Mouse (Mus musculus): ENCODE data around the gene Trim67. TPM values are rescaled to one million over a fixed set of nuclear protein-coding genes. Genes with fewer than 3 reads are reported as not detected.

Trim67 gene
- 0.12 TPM for polyA plus RNA-seq (2017; shearing (Covaris generic))

DNA sequence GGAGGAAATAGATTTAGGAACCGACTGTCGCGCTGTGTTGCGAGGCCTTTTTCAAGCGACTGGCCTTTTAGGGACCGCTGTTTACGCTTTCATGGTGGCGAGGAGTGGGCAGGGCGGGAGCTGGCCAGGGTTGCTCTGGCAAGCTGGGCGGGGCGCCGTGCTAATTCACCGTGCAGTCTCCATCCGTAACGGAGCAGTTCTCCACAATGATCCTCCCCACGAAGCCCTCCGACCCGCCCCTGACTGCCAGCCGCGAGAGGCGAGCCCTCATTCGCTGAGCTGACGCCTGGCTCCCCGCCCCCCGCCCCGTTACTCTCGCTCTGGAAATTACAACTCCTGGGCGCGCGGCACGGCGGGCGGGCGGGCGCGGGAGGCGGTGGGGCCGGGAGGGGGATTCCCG is at the start of gene Trim67:
Gene Trim67, plus strand, starts transcription at position 385 of the 400 bp plus-strand sequence.

DNA sequence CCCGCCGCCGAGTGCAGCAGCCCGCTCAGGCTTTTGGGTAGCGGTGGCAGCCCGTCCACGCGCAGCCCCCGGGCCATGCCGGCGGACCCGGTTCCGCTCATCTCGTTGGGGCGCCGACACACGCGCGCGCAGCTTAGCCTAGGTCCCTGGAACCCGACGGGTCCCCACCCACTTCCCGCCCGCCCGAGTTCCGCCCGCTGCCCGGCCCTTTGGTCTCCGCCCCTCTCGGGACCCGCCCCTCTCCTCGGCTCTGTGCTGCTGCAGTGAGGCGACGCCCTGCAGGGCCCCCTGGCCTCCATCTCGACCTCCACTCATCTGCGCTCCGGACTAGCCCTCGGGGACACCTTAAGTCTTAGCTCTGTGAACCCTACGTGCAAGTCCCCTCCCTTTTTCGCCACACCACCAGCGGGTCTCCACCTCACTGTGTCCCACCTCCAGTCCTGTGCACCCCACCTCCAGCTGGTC is 41.2 kb upstream of the Trim67 start, which contains the start of gene Fam89a:
Gene Fam89a, minus strand, starts transcription at position 124 of the 465 bp plus-strand sequence.

DNA sequence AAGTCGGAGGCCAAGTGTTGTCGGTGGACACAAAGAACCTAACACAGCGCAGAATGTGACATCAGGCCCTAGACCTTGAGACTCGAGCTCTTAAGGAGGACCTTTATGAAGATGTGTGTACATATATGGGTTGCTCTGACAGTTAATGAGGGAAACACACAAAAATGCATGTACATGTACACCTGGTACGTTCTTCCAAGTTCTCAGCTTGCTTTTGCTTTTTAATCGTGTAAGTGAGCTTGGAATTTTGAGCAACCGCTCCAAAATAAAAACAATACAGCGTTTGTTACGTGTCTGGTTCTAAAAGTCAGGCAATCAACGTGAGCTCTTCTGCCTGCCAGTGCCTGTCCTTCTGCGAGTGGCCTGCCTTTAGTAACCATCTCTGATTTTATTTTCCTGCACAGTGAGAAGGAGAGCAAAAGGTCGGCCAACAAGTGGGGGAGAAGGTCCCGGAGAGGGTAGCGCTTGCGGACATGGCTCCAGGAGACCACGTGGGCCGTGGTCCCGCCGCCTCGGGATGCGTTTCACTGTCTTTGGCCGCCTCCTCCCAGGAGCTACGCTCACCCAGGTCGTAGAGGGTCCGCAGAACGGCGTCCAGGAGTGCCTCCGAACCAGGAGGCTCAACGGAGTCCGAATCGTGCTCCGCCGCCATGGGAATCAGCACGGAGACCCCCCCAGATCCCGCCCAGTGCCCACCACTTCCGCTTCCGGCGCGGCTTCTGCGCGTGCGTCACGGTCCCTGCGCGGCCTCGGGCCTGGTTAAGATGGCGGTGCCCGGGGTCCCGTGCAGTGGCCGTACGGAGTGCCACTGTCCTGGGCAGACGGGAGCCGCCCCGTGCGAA is 69.7 kb downstream of the Trim67 start, which contains the start of the genes Gnpat and 2810004N23Rik:
Gene Gnpat, plus strand, starts transcription at position 713 of the 842 bp plus-strand sequence.
Gene 2810004N23Rik, minus strand, starts transcription at position 800 of the 842 bp plus-strand sequence.

Other genes with a start within 250 kb of the Trim67 start
- not detected for gene Agt, start 223.4 kb upstream of the Trim67 start, polyA plus RNA-seq (2017; shearing (Covaris generic))
- not detected for gene Capn9, start 217.0 kb upstream of the Trim67 start, polyA plus RNA-seq (2017; shearing (Covaris generic))
- 4.1 TPM for gene 2310022B05Rik, start 129.7 kb upstream of the Trim67 start, polyA plus RNA-seq (2017; shearing (Covaris generic))
- gene Ttc13, start 71.1 kb upstream of the Trim67 start, polyA plus RNA-seq (2017; shearing (Covaris generic)): 56.5 TPM
- gene Arv1, start 71.0 kb upstream of the Trim67 start, polyA plus RNA-seq (2017; shearing (Covaris generic)): 19.9 TPM
- gene Fam89a, start 41.3 kb upstream of the Trim67 start, polyA plus RNA-seq (2017; shearing (Covaris generic)): 1.1 TPM
- gene Gnpat, start 69.9 kb downstream of the Trim67 start, polyA plus RNA-seq (2017; shearing (Covaris generic)): 48.2 TPM
- 15.1 TPM for gene 2810004N23Rik, start 70.0 kb downstream of the Trim67 start, polyA plus RNA-seq (2017; shearing (Covaris generic))
- gene Exoc8, start 104.6 kb downstream of the Trim67 start, polyA plus RNA-seq (2017; shearing (Covaris generic)): 5.1 TPM
- gene Sprtn, start 104.8 kb downstream of the Trim67 start, polyA plus RNA-seq (2017; shearing (Covaris generic)): 5.7 TPM
- 42.7 TPM for gene Egln1, start 156.2 kb downstream of the Trim67 start, polyA plus RNA-seq (2017; shearing (Covaris generic))
- gene Tsnax, start 219.9 kb downstream of the Trim67 start, polyA plus RNA-seq (2017; shearing (Covaris generic)): 75.2 TPM